Mouse (Mus musculus): ENCODE results near the gene Gm49340. TPM values are rescaled to one million over a fixed set of nuclear protein-coding genes. Genes with fewer than 3 reads are reported as not detected.

Gm49340 gene
- polyA plus RNA-seq, 1 experiment from 2014 or later, result not detected

- 23% methylated on average over 12 of the region's 12 CpGs for WGBS
- Histone ChIP-seq H3K4me3 (replicated peaks) (no peak overlapping the region), H3K27ac (0 out of 2 replicates have a peak overlapping the region, but pooled peaks have one; percentile 23)
These were observed 3.1 kb upstream of the Gm49340 start for GRCm38 (mm10) chr11:73326485-73326886.

GRCm38 (mm10) chr11:73327361-73327760 lies 2.2 kb upstream of the Gm49340 start:
- no peaks in the 10 kb centered on the region for H3K36me3 ChIP-seq
- ATAC-seq, result peak; percentile 27
- H3K4me2 ChIP-seq (replicated peaks), result no peak overlapping the region
- no peak overlapping the region for H3K27ac ChIP-seq
- H3K9me3 ChIP-seq, result no peaks in the 10 kb centered on the region
- H3K4me1 ChIP-seq (replicated peaks), result 0 out of 2 replicates have a peak, but pooled peaks cover 4% of the 10 kb centered on the region
- WGBS, result 54% methylated on average over 4 of the region's 4 CpGs
- H3K9ac ChIP-seq, result no peak overlapping the region
- H3K4me3 ChIP-seq (replicated peaks), result no peak overlapping the region
- H3K27me3 ChIP-seq (replicated peaks), result no peaks in the 10 kb centered on the region

More at GRCm38 (mm10) chr11:73326485-73326886, 3.1 kb upstream of the Gm49340 start:
- no peaks in the 10 kb centered on the region for H3K36me3 ChIP-seq
- no peaks in the 10 kb centered on the region for H3K9me3 ChIP-seq
- H3K9ac ChIP-seq, result no peak overlapping the region
- ATAC-seq, result peak; percentile 94
- H3K4me2 ChIP-seq (replicated peaks), result peak overlapping the region; percentile 37
- H3K4me1 ChIP-seq (replicated peaks), result 0 out of 2 replicates have a peak, but pooled peaks cover 4% of the 10 kb centered on the region
- no peaks in the 10 kb centered on the region for H3K27me3 ChIP-seq (replicated peaks)

- H3K9me3 ChIP-seq, result no peaks in the 10 kb centered on the region
- 67% methylated on average over 2 of the region's 2 CpGs for WGBS
These were observed 3.8 kb downstream of the Gm49340 start for GRCm38 (mm10) chr11:73333357-73333756.

GRCm38 (mm10) chr11:73336919-73337318 lies 7.4 kb downstream of the Gm49340 start:
- ATAC-seq, result no peak
- Histone ChIP-seq H3K27ac (no peak overlapping the region), H3K9me3 (no peaks in the 10 kb centered on the region), H3K4me2 (replicated peaks) (no peak overlapping the region), H3K36me3 (no peaks in the 10 kb centered on the region), H3K4me1 (replicated peaks) (no peaks in the 10 kb centered on the region), H3K27me3 (replicated peaks) (no peaks in the 10 kb centered on the region), H3K9ac (no peak overlapping the region), H3K4me3 (replicated peaks) (no peak overlapping the region)
- 79% methylated on average over 4 of the region's 4 CpGs for WGBS

More at GRCm38 (mm10) chr11:73333357-73333756, 3.8 kb downstream of the Gm49340 start:
- Histone ChIP-seq H3K36me3 (no peaks in the 10 kb centered on the region), H3K4me2 (replicated peaks) (no peak overlapping the region), H3K4me1 (replicated peaks) (no peaks in the 10 kb centered on the region), H3K4me3 (replicated peaks) (no peak overlapping the region), H3K27ac (no peak overlapping the region), H3K27me3 (replicated peaks) (no peaks in the 10 kb centered on the region), H3K9ac (no peak overlapping the region)
- ATAC-seq, result no peak

- H3K36me3 ChIP-seq, result no peaks in the 10 kb centered on the region
- no peaks in the 10 kb centered on the region for H3K4me1 ChIP-seq (replicated peaks)
- no peaks in the 10 kb centered on the region for H3K27me3 ChIP-seq (replicated peaks)
These were observed 20.9 kb downstream of the Gm49340 start, which contains the start of gene Olfr20 for GRCm38 (mm10) chr11:73350483-73350882. Olfr20 (plus strand) TSS chr11:73350783.

GRCm38 (mm10) chr11:73370946-73371345 lies 41.4 kb downstream of the Gm49340 start, which contains the start of gene Olfr376:
Olfr376 (plus strand) TSS chr11:73371246.
- Histone ChIP-seq H3K27ac (no peak within 1 kb of the TSS), H3K9ac (no peak within 1 kb of the TSS), H3K36me3 (no peaks in the 10 kb centered on the region), H3K4me1 (replicated peaks) (no peaks in the 10 kb centered on the region), H3K9me3 (no peaks in the 10 kb centered on the region), H3K4me3 (replicated peaks) (no peak within 1 kb of the TSS), H3K27me3 (replicated peaks) (no peaks in the 10 kb centered on the region), H3K4me2 (replicated peaks) (no peak within 1 kb of the TSS)
- no peak for ATAC-seq
- WGBS, result 89% methylated on average over 2 of the region's 2 CpGs

More at GRCm38 (mm10) chr11:73350483-73350882, 20.9 kb downstream of the Gm49340 start, which contains the start of gene Olfr20:
- H3K4me2 ChIP-seq (replicated peaks), result no peak within 1 kb of the TSS
- 45% methylated on average over 3 of the region's 3 CpGs for WGBS
- H3K9me3 ChIP-seq, result no peaks in the 10 kb centered on the region
- no peak within 1 kb of the TSS for H3K9ac ChIP-seq
- H3K4me3 ChIP-seq (replicated peaks), result no peak within 1 kb of the TSS
- no peak within 1 kb of the TSS for H3K27ac ChIP-seq
- no peak for ATAC-seq

GRCm38 (mm10) chr11:73395374-73395773 lies 65.8 kb downstream of the Gm49340 start:
- Histone ChIP-seq H3K27ac (no peak overlapping the region), H3K9me3 (no peaks in the 10 kb centered on the region), H3K36me3 (no peaks in the 10 kb centered on the region), H3K9ac (no peak overlapping the region), H3K4me2 (replicated peaks) (no peak overlapping the region), H3K4me1 (replicated peaks) (no peaks in the 10 kb centered on the region), H3K4me3 (replicated peaks) (no peak overlapping the region), H3K27me3 (replicated peaks) (no peaks in the 10 kb centered on the region)
- WGBS, result 72% methylated on average over 4 of the region's 4 CpGs
- ATAC-seq, result no peak

- Histone ChIP-seq H3K27me3 (replicated peaks) (no peaks in the 10 kb centered on the region), H3K4me3 (replicated peaks) (no peak within 1 kb of the TSS), H3K36me3 (no peaks in the 10 kb centered on the region), H3K27ac (no peak within 1 kb of the TSS), H3K4me2 (replicated peaks) (no peak within 1 kb of the TSS), H3K4me1 (replicated peaks) (no peaks in the 10 kb centered on the region), H3K9ac (no peak within 1 kb of the TSS), H3K9me3 (no peaks in the 10 kb centered on the region)
- no peak for ATAC-seq
These were observed 70.0 kb downstream of the Gm49340 start, which contains the start of gene Olfr1 for GRCm38 (mm10) chr11:73399514-73399913. Olfr1 (minus strand) TSS chr11:73399614.

Other genes starting within 250 kb of the Gm49340 start
- 0.19 and 0.35 TPM in 2 replicates for gene Itgae, start 239.2 kb upstream of the Gm49340 start, polyA plus RNA-seq (2015; fragmentation: Nextera tagmentation; extraction: Ambion mirVana)
- gene Haspin, start 191.4 kb upstream of the Gm49340 start, polyA plus RNA-seq (2015; fragmentation: Nextera tagmentation; extraction: Ambion mirVana), result 15.2 and 16.5 TPM in 2 replicates
- gene P2rx5, start 169.3 kb upstream of the Gm49340 start, polyA plus RNA-seq (2015; fragmentation: Nextera tagmentation; extraction: Ambion mirVana), result 0.09 TPM in 1 of 2 replicates, not detected in the other
- 118 and 126 TPM in 2 replicates for gene Emc6, start 152.7 kb upstream of the Gm49340 start, polyA plus RNA-seq (2015; fragmentation: Nextera tagmentation; extraction: Ambion mirVana)
- 208 and 212 TPM in 2 replicates for gene Tax1bp3, start 152.7 kb upstream of the Gm49340 start, polyA plus RNA-seq (2015; fragmentation: Nextera tagmentation; extraction: Ambion mirVana)
- gene Ctns, start 130.7 kb upstream of the Gm49340 start, polyA plus RNA-seq (2015; fragmentation: Nextera tagmentation; extraction: Ambion mirVana), result 23.8 and 25.1 TPM in 2 replicates
- 6.2 and 8.1 TPM in 2 replicates for gene Shpk, start 130.3 kb upstream of the Gm49340 start, polyA plus RNA-seq (2015; fragmentation: Nextera tagmentation; extraction: Ambion mirVana)
- gene Trpv1, start 95.4 kb upstream of the Gm49340 start, polyA plus RNA-seq (2015; fragmentation: Nextera tagmentation; extraction: Ambion mirVana), result 0.10 TPM in 2 replicates
- 0.04 and 0.10 TPM in 2 replicates for gene Trpv3, start 62.4 kb upstream of the Gm49340 start, polyA plus RNA-seq (2015; fragmentation: Nextera tagmentation; extraction: Ambion mirVana)
- 0.94 and 1.3 TPM in 2 replicates for gene Aspa, start 145 bp upstream of the Gm49340 start, polyA plus RNA-seq (2015; fragmentation: Nextera tagmentation; extraction: Ambion mirVana)
- 0.18 and 0.47 TPM in 2 replicates for gene Spata22, start within 50 bp of the Gm49340 start, polyA plus RNA-seq (2015; fragmentation: Nextera tagmentation; extraction: Ambion mirVana)
- gene Olfr20, start 21.0 kb downstream of the Gm49340 start, polyA plus RNA-seq (2015; fragmentation: Nextera tagmentation; extraction: Ambion mirVana), result not detected in 2 replicates
- not detected in 2 replicates for gene Olfr376, start 41.5 kb downstream of the Gm49340 start, polyA plus RNA-seq (2015; fragmentation: Nextera tagmentation; extraction: Ambion mirVana)
- gene Olfr1, start 69.9 kb downstream of the Gm49340 start, polyA plus RNA-seq (2015; fragmentation: Nextera tagmentation; extraction: Ambion mirVana), result not detected in 2 replicates
- not detected in 2 replicates for gene Olfr378, start 98.7 kb downstream of the Gm49340 start, polyA plus RNA-seq (2015; fragmentation: Nextera tagmentation; extraction: Ambion mirVana)
- gene Olfr380, start 127.8 kb downstream of the Gm49340 start, polyA plus RNA-seq (2015; fragmentation: Nextera tagmentation; extraction: Ambion mirVana), result not detected in 2 replicates
- gene Olfr381, start 161.9 kb downstream of the Gm49340 start, polyA plus RNA-seq (2015; fragmentation: Nextera tagmentation; extraction: Ambion mirVana), result not detected in 2 replicates
- gene Olfr382, start 187.5 kb downstream of the Gm49340 start, polyA plus RNA-seq (2015; fragmentation: Nextera tagmentation; extraction: Ambion mirVana), result not detected in 2 replicates